Mouse (Mus musculus) urinary bladder, adult 2 months (tissue): Measurements from ENCODE around the gene Susd1. TPM values are rescaled to one million over a fixed set of nuclear protein-coding genes. Genes with fewer than 3 reads are reported as not detected.

ENCODE experiments used
- DNase-seq: peaks from one replicate; pipeline ENCODE4 v3.0.0; 2022; ENCODE audit warnings: low spot score
- polyA plus RNA-seq: library from polyadenylated mRNA; depleted of rRNA; stranded (reverse); fragments of >200 nt; gene quantifications from 2 replicates; pipeline ENCODE4 v1.2.3, GENCODE M21; 2012

Gene Susd1
- polyA plus RNA-seq, 1 experiment = 17.6 TPM

- DNase-seq = no peak
Observed at GRCm38 (mm10) chr4:59381007-59381743, 57.3 kb downstream of the Susd1 start.

GRCm38 (mm10) chr4:59380478-59380877, 58.0 kb downstream of the Susd1 start:
- DNase-seq = no peak

GRCm38 (mm10) chr4:59379876-59380275, 58.6 kb downstream of the Susd1 start:
- DNase-seq = no peak

GRCm38 (mm10) chr4:59378631-59379030, 59.8 kb downstream of the Susd1 start:
- DNase-seq = no peak

GRCm38 (mm10) chr4:59374271-59374938, 64.0 kb downstream of the Susd1 start:
- DNase-seq = no peak

GRCm38 (mm10) chr4:59372546-59373157, 65.8 kb downstream of the Susd1 start:
- no peak for DNase-seq

GRCm38 (mm10) chr4:59371910-59372309, 66.5 kb downstream of the Susd1 start:
- DNase-seq = no peak

- no peak for DNase-seq
Observed at GRCm38 (mm10) chr4:59369941-59370340, 68.5 kb downstream of the Susd1 start.

GRCm38 (mm10) chr4:59368118-59368517, 70.3 kb downstream of the Susd1 start:
- no peak for DNase-seq

GRCm38 (mm10) chr4:59366206-59366605, 72.2 kb downstream of the Susd1 start:
- no peak for DNase-seq

GRCm38 (mm10) chr4:59365571-59365970, 72.9 kb downstream of the Susd1 start:
- no peak for DNase-seq

- DNase-seq = no peak
Observed at GRCm38 (mm10) chr4:59364229-59365173, 73.9 kb downstream of the Susd1 start.

- DNase-seq = no peak
Observed at GRCm38 (mm10) chr4:59363041-59363440, 75.4 kb downstream of the Susd1 start.

GRCm38 (mm10) chr4:59360704-59361103, 77.7 kb downstream of the Susd1 start:
- peak; percentile 67 for DNase-seq

GRCm38 (mm10) chr4:59359921-59360320, 78.5 kb downstream of the Susd1 start:
- DNase-seq = no peak

GRCm38 (mm10) chr4:59358960-59359359, 79.5 kb downstream of the Susd1 start:
- DNase-seq = no peak

- no peak for DNase-seq
Observed at GRCm38 (mm10) chr4:59355421-59355820, 83.0 kb downstream of the Susd1 start.

- no peak for DNase-seq
Observed at GRCm38 (mm10) chr4:59354666-59355065, 83.8 kb downstream of the Susd1 start.

- no peak for DNase-seq
Observed at GRCm38 (mm10) chr4:59351938-59352337, 86.5 kb downstream of the Susd1 start.

- DNase-seq = no peak
Observed at GRCm38 (mm10) chr4:59350354-59350753, 88.1 kb downstream of the Susd1 start.

- no peak for DNase-seq
Observed at GRCm38 (mm10) chr4:59349425-59350185, 88.8 kb downstream of the Susd1 start.
